Mouse (Mus musculus) kidney, adult 2 months (tissue): ENCODE results near the gene Chad. TPM values are rescaled to one million over a fixed set of nuclear protein-coding genes. Genes with fewer than 3 reads are reported as not detected.

Experiments
- DNase-seq: peaks from one replicate; pipeline ENCODE4 v3.0.0; 2021
- H3K27ac ChIP-seq: fragments of 200-500 bp; 2 replicates; pipeline ENCODE4 v1.5.1; 2012; ENCODE audit warnings: low read depth, low read length, control low read depth, inconsistent platforms; ENCODE audit not compliant: insufficient read depth
- H3K27me3 ChIP-seq: fragments of 200-500 bp; replicated peaks from 2 replicates; pipeline ENCODE4 v1.6.1; 2012; ENCODE audit warnings: mild to moderate bottlenecking, moderate library complexity, low read length, inconsistent platforms; ENCODE audit not compliant: control insufficient read depth, insufficient read depth
- H3K36me3 ChIP-seq: fragments of 200-500 bp; 2 replicates; pipeline ENCODE4 v1.6.1; 2012; ENCODE audit warnings: mild to moderate bottlenecking, moderate library complexity, low read length, inconsistent platforms; ENCODE audit not compliant: control insufficient read depth, insufficient read depth
- H3K4me1 ChIP-seq: fragments of 200-500 bp; 2 replicates; pipeline ENCODE4 v1.6.1; 2011; ENCODE audit warnings: low read length; ENCODE audit not compliant: control insufficient read depth, insufficient read depth
- H3K4me3 ChIP-seq: fragments of 200-500 bp; 2 replicates; pipeline ENCODE4 v1.5.1; 2011; ENCODE audit warnings: mild to moderate bottlenecking, low read depth, low read length, control low read depth; ENCODE audit not compliant: insufficient read depth
- CTCF ChIP-seq: fragments of 200-500 bp; conservative IDR thresholded peaks from 2 replicates; pipeline ENCODE4 v1.5.1; 2011; ENCODE audit warnings: low read depth, mild to moderate bottlenecking, control low read depth, low read length, moderate library complexity, mixed read lengths; ENCODE audit not compliant: insufficient read depth, insufficient read length
- POLR2A ChIP-seq: fragments of 200-500 bp; IDR thresholded peaks from one replicate; pipeline ENCODE4 v1.6.1; 2011; ENCODE audit warnings: low read depth, low read length, control low read depth
- WGBS: fragments of 180-500 bp; shearing (Covaris S2); methylation state at CpG from one replicate; pipeline ENCODE4 v1.1.7; 2018; 5-methylcytosine and 5-hydroxymethylcytosine counted together
- polyA plus RNA-seq: library from polyadenylated mRNA; depleted of rRNA; stranded (reverse); fragments of >200 nt; gene quantifications from 2 replicates; pipeline ENCODE4 v1.2.3, GENCODE M21; 2012

Chad gene
- polyA plus RNA-seq, 1 experiment, result 0.22 TPM

GRCm38 (mm10) chr11:94542400-94542799, 22.4 kb upstream of the Chad start:
- DNase-seq, result no peak
- WGBS, result 93% methylated on average over 4 of the region's 4 CpGs

GRCm38 (mm10) chr11:94543344-94543743, 21.5 kb upstream of the Chad start:
- TF ChIP-seq POLR2A (no peak), CTCF (no peak)
- Histone ChIP-seq H3K27me3 (no peaks in the 10 kb centered on the region), H3K27ac (no peak overlapping the region), H3K4me1 (no peaks in the 10 kb centered on the region), H3K36me3 (no peaks in the 10 kb centered on the region), H3K4me3 (no peak overlapping the region)
- WGBS, result 87% methylated on average over 12 of the region's 12 CpGs
- DNase-seq, result no peak

More at GRCm38 (mm10) chr11:94542400-94542799, 22.4 kb upstream of the Chad start:
- Histone ChIP-seq H3K36me3 (no peaks in the 10 kb centered on the region), H3K27me3 (no peaks in the 10 kb centered on the region), H3K4me3 (no peak overlapping the region), H3K4me1 (no peaks in the 10 kb centered on the region), H3K27ac (no peak overlapping the region)
- TF ChIP-seq CTCF, result no peak
- no peak for TF ChIP-seq POLR2A

GRCm38 (mm10) chr11:94543932-94544331, 20.9 kb upstream of the Chad start:
- 7% methylated on average over 9 of the region's 9 CpGs for WGBS
- H3K36me3 ChIP-seq, result no peaks in the 10 kb centered on the region
- H3K27ac ChIP-seq, result no peak overlapping the region
- no peaks in the 10 kb centered on the region for H3K27me3 ChIP-seq
- DNase-seq, result peak; percentile 96
- H3K4me1 ChIP-seq, result no peaks in the 10 kb centered on the region
- peak; percentile 99 for TF ChIP-seq CTCF
- TF ChIP-seq POLR2A, result no peak
- H3K4me3 ChIP-seq, result no peak overlapping the region

DNA sequence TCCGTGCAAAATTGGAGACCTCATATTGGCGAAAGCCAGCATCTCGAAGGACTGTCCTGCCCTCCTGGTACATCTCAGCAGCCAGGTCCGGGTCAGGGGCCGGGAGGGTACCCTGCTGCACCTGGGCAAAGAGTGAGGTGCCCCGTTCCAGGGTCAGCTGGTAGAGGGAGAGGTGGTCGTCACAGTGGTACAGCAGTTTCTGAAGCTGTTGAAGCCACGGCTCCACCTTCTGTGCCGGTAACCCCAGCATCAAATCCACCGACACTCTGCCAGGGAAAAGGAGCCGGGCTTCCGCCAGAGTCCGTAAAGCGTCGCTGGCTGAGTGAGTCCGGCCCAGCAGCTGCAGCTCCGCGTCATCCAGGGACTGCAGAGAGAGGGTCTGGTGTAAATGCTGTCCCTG, 20.4 kb upstream of the Chad start:
- 66% methylated on average over 18 of the region's 18 CpGs for WGBS
- H3K27ac ChIP-seq, result no peak overlapping the region
- H3K36me3 ChIP-seq, result no peaks in the 10 kb centered on the region
- no peaks in the 10 kb centered on the region for H3K4me1 ChIP-seq
- H3K27me3 ChIP-seq, result no peaks in the 10 kb centered on the region
- TF ChIP-seq CTCF (no peak), POLR2A (no peak)
- H3K4me3 ChIP-seq, result no peak overlapping the region
- no peak for DNase-seq

DNA sequence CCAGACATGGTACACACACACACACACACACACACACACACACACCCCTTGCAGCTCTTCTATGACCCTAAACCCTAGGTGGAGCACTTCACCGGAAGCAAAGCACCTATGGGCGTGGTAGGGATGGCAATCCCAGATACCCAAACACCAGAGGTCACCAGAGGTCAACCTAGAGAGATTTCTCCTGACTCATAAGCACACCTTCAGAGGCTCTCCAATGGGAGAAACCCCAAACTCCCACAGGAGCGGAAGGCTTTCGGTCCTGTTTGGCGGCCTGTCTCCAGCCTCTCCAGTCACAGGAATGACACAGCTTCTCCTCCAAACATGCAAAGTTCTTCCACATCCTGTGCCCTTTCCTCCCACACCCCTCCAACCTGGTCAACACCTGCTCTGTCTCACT, 18.5 kb upstream of the Chad start:
- Histone ChIP-seq H3K27ac (no peak overlapping the region), H3K4me1 (no peaks in the 10 kb centered on the region), H3K4me3 (no peak overlapping the region), H3K27me3 (no peaks in the 10 kb centered on the region), H3K36me3 (no peaks in the 10 kb centered on the region)
- no peak for TF ChIP-seq POLR2A
- TF ChIP-seq CTCF, result no peak
- 95% methylated on average over 5 of the region's 5 CpGs for WGBS
- DNase-seq, result no peak

DNA sequence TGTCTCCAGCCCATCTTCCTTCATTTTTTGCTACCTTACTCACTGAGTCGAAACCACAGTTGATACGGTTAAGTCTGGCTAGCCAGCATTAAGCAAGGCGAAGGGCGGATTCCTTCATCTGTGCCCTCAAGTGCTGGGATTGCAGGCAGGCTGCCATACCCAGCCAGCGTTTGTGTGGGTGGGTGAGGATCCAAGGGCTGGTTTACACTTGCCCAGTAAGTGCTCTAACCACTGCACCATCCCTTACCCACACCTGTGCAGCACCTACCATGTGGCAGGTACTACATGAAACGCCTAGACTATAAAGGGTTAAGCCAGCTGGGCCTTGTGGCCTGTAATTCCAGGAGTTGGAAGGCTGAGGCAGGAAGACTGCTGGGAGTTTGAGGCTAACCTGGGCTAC, 17.6 kb upstream of the Chad start:
- H3K27ac ChIP-seq, result no peak overlapping the region
- TF ChIP-seq CTCF (no peak), POLR2A (no peak)

DNA sequence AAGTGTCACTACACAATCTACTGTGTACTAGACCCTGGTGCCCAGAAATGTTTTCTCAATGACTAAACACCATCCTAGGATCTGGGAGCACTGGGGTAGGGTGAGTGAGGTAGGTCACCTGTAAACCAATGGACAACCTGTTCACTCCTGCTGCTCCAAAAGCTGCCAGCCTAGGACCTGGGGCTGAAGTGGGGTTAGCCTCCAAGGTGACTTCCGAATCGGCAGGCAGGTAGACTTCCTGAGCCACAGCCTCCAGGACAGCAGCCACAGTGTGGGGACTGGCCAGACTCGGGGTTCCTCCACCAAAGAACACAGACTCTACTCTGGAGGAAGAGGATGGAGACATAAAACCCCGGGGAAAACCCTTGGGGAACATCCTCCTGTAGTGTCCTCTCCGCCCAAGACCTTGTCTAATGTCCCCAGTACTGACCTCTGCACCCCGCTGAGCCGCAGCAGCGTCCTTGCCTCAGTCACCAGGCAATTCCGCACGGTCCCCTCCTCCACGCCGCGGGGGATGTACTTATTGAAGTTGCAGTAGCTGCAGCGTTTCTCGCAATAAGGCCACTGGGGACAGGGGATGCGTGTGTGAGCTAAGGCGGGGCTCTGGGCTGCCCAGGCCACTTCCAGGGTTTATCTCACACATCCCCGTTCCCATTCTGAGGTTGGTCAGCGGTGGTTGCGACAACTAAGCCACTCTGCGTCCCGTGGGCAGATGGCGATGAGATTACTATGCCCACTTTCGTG, 16.6 kb upstream of the Chad start:
- no peak for TF ChIP-seq POLR2A
- TF ChIP-seq CTCF, result no peak
- Histone ChIP-seq H3K27me3 (no peaks in the 10 kb centered on the region), H3K4me3 (peak overlapping the region; percentile 77), H3K36me3 (no peaks in the 10 kb centered on the region), H3K4me1 (no peaks in the 10 kb centered on the region), H3K27ac (peak overlapping the region; percentile 90)
- 7% methylated on average over 24 of the region's 24 CpGs for WGBS
- DNase-seq, result peak; percentile 51

More for the DNA sequence above, 17.6 kb upstream of the Chad start:
- Histone ChIP-seq H3K27me3 (no peaks in the 10 kb centered on the region), H3K4me1 (no peaks in the 10 kb centered on the region), H3K36me3 (no peaks in the 10 kb centered on the region), H3K4me3 (no peak overlapping the region)
- WGBS, result 93% methylated on average over 6 of the region's 6 CpGs
- no peak for DNase-seq
